Mouse (Mus musculus): ENCODE measurements around the gene Rnf207.

- TF ChIP-seq CTCF (IDR thresholded peaks at IDR 0.05) (peak; percentile 32), EP300 (IDR thresholded peaks at IDR 0.05) (no peak)
Observed at GRCm38 (mm10) chr4:152294188-152294929, 24.4 kb downstream of the Rnf207 start.
